Mouse (Mus musculus) lung, embryonic 15.5 days (tissue): Measurements from ENCODE around the gene Fam129a. TPM values are rescaled to one million over a fixed set of nuclear protein-coding genes. Genes with fewer than 3 reads are reported as not detected.

Experiments used
- ATAC-seq: fragments of 200-750 bp; cut with Nextera tagmentation; 2 replicates; pipeline ENCODE4 v1.8.0; 2017; ENCODE audit warnings: moderate number of reproducible peaks, borderline replicate concordance; ENCODE audit not compliant: low FRiP score, low TSS enrichment; ENCODE audit errors: extremely low read depth
- H3K27ac ChIP-seq: fragments of 300-500 bp; sonication (generic); 2 replicates; pipeline ENCODE4 v1.5.1; 2015; ENCODE audit warnings: moderate library complexity, mild to moderate bottlenecking, inconsistent platforms
- H3K27me3 ChIP-seq: fragments of 300-500 bp; sonication (generic); 2 replicates; pipeline ENCODE4 v1.6.1; 2015; ENCODE audit warnings: inconsistent platforms
- H3K36me3 ChIP-seq: fragments of 300-500 bp; sonication (generic); 2 replicates; pipeline ENCODE4 v1.6.1; 2015; ENCODE audit warnings: inconsistent platforms
- H3K4me1 ChIP-seq: fragments of 300-500 bp; sonication (generic); 2 replicates; pipeline ENCODE4 v1.6.1; 2015; ENCODE audit warnings: inconsistent platforms
- H3K4me2 ChIP-seq: fragments of 300-500 bp; sonication (generic); 2 replicates; pipeline ENCODE4 v1.6.1; 2015; ENCODE audit warnings: inconsistent platforms, mild to moderate bottlenecking, moderate library complexity
- H3K4me3 ChIP-seq: fragments of 300-500 bp; sonication (generic); 2 replicates; pipeline ENCODE4 v1.5.1; 2015; ENCODE audit warnings: mild to moderate bottlenecking, inconsistent platforms
- H3K9ac ChIP-seq: fragments of 300-500 bp; sonication (generic); 2 replicates; pipeline ENCODE4 v1.6.1; 2015; ENCODE audit warnings: inconsistent platforms
- H3K9me3 ChIP-seq: fragments of 300-500 bp; sonication (generic); 2 replicates; pipeline ENCODE4 v1.6.1; 2016; ENCODE audit warnings: inconsistent platforms
- WGBS: fragments of 180-500 bp; shearing (Covaris S2); methylation state at CpG from one replicate; pipeline ENCODE4 v1.1.7; 2015; 5-methylcytosine and 5-hydroxymethylcytosine counted together
- polyA plus RNA-seq: library from polyadenylated mRNA; unstranded; fragments of >200 nt; fragmentation: Nextera tagmentation; extraction: Ambion mirVana; gene quantifications from 2 replicates; pipeline ENCODE4 v1.2.1, GENCODE M21; 2015

Fam129a gene
- polyA plus RNA-seq, 1 experiment from 2014 or later, result 10.4 TPM

GRCm38 (mm10) chr1:151564377-151564776 lies 6.6 kb upstream of the Fam129a start:
- H3K4me2 ChIP-seq, result no peak overlapping the region
- no peaks in the 10 kb centered on the region for H3K9me3 ChIP-seq
- no peaks in the 10 kb centered on the region for H3K4me1 ChIP-seq
- H3K27me3 ChIP-seq, result no peaks in the 10 kb centered on the region
- H3K9ac ChIP-seq, result no peak overlapping the region
- H3K4me3 ChIP-seq, result no peak overlapping the region
- no peak overlapping the region for H3K27ac ChIP-seq
- H3K36me3 ChIP-seq, result no peaks in the 10 kb centered on the region
- WGBS, result 11% methylated on average over 12 of the region's 12 CpGs
- no peak for ATAC-seq

DNA sequence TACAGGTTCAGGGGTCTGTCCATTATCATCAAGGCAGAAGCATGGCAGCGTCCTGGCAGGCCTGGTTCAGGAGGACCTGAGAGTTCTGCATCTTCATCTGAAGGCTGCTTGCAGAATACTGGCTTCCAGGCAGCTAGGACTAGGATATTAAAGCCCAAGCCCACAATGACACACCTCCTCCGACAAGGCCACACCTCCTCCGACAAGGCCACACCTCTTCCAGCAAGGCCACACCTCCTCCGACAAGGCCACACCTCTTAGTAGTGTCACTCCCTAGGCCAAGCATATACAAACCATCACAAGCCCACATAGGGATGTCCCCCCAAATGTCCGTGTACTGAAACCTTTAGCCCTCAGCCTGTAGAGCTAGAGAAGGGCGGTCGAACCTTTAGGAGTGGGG lies 2.3 kb upstream of the Fam129a start:
- no peak for ATAC-seq
- Histone ChIP-seq H3K27me3 (peaks cover 20% of the 10 kb centered on the region; the same call in 1 of the 2 replicates), H3K9me3 (no peaks in the 10 kb centered on the region), H3K4me2 (no peak overlapping the region), H3K9ac (no peak overlapping the region), H3K27ac (no peak overlapping the region), H3K4me3 (no peak overlapping the region), H3K36me3 (no peaks in the 10 kb centered on the region), H3K4me1 (peaks cover 18% of the 10 kb centered on the region)
- 72% methylated on average over 7 of the region's 7 CpGs for WGBS

DNA sequence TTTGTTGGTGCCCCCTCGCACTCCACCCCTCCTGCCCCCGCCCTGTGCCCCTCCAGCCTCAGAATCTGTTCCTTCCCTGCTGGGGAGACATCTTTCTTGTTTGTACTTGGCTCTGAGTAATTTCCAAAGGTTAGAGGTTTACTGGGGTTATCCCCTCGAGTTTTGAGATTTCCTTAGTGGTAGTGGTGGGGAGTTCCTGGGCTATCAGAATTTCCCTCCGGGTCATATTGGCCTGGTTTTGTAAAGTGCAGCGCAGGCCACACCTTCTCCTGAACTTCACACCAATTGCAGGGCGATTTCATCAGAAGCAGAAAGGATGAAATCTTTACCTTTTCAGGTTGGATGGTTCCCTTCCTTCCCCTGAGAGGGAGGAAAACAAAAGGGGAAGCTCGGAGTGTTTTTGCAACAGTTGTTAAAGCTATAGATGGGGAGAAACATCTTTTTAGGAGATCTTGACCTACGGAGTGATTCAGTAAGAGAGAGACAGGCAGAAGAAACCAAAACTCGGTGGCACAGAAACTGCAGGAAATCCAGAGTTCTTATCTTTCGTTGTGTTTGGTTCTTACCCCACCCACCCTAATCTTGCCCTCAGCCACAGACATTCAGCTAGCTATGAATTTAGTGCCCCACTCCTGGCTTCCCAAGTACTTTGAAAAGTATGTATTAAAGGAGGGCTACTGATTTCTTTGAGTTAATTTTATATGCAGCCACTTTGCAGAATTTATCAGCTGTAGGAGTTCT lies 1.0 kb downstream of the Fam129a start:
- ATAC-seq, result no peak
- H3K4me1 ChIP-seq, result peaks cover 18% of the 10 kb centered on the region
- H3K36me3 ChIP-seq, result no peaks in the 10 kb centered on the region
- H3K4me3 ChIP-seq, result peak overlapping the region; percentile 56
- 19% methylated on average over 10 of the region's 10 CpGs for WGBS
- no peaks in the 10 kb centered on the region for H3K9me3 ChIP-seq
- H3K9ac ChIP-seq, result peak overlapping the region; percentile 52; the same call in 1 of the 2 replicates
- H3K27me3 ChIP-seq, result peaks cover 20% of the 10 kb centered on the region; the same call in 1 of the 2 replicates
- H3K27ac ChIP-seq, result 0 out of 2 replicates have a peak overlapping the region, but pooled peaks have one; percentile 5
- H3K4me2 ChIP-seq, result peak overlapping the region; percentile 94

- 76% methylated on average over 7 of the region's 7 CpGs for WGBS
- Histone ChIP-seq H3K4me1 (peaks cover 18% of the 10 kb centered on the region), H3K4me2 (0 out of 2 replicates have a peak overlapping the region, but pooled peaks have one; percentile 94), H3K9me3 (no peaks in the 10 kb centered on the region), H3K27me3 (peaks cover 20% of the 10 kb centered on the region; the same call in 1 of the 2 replicates), H3K9ac (no peak overlapping the region), H3K4me3 (no peak overlapping the region), H3K36me3 (no peaks in the 10 kb centered on the region), H3K27ac (0 out of 2 replicates have a peak overlapping the region, but pooled peaks have one; percentile 5)
- no peak for ATAC-seq
Measured at GRCm38 (mm10) chr1:151572601-151573320, 1.8 kb downstream of the Fam129a start.

DNA sequence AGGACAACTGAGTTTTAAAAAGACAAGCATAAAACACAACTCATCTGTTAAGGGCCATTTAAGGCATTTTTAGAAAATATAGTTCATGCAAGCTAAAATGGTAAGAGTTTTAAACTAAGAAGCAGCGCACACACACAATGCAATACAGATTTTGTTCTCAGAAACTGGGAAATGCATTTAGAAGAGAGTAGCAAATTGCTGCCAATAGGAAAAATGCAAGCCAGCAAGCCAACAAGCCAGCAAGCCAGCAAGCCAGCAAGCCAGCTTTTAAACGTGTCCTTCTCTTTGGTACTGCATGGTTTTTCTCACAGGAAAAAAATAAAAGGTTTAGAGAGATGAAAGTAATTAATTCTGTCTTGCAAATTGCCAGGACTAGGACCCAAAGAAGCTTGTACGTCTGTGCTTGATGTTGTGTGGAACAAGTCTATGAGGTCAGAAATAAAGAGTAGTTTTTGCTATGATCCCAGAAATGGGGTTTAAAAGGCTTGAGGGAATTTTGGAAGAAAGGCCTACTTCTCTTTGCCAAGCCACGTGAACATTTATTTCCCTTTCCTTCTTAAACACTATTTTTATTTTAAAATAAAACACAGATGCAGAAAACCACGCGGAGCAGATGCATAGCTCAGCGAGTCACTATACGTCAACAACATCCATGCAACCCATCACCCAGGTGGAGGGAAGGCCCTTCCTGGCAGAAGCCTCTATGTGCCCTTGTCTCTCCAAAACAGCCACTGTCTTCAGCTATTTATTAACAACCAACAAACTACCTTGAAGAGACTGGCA lies 9.4 kb downstream of the Fam129a start:
- Histone ChIP-seq H3K36me3 (no peaks in the 10 kb centered on the region), H3K4me3 (no peak overlapping the region), H3K9ac (no peak overlapping the region), H3K9me3 (no peaks in the 10 kb centered on the region), H3K27ac (no peak overlapping the region), H3K27me3 (no peaks in the 10 kb centered on the region), H3K4me2 (no peak overlapping the region), H3K4me1 (peaks cover 21% of the 10 kb centered on the region)
- ATAC-seq, result no peak
- 69% methylated on average over 8 of the region's 8 CpGs for WGBS

DNA sequence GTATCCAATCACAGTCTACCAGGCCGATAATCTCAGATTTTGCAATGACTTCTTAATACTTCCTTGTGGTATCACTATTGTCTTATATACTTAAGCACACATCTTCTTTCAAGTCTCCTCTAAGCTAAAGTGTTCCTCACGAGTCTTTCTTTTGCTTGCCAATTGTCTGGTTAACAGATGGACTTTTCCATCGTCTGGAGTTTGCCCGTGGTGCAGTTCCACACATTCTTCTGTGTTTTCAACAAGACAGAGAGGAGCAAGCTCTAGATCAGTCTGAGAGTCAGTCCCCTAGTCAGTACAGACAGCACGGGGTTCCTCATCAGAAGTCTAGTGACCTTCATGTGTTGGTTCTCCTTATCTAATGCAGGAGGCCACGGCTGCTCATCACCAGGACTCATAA lies 10.5 kb downstream of the Fam129a start:
- ATAC-seq, result no peak
- H3K27me3 ChIP-seq, result no peaks in the 10 kb centered on the region
- no peak overlapping the region for H3K27ac ChIP-seq
- H3K9me3 ChIP-seq, result no peaks in the 10 kb centered on the region
- no peaks in the 10 kb centered on the region for H3K36me3 ChIP-seq
- H3K4me1 ChIP-seq, result peaks cover 23% of the 10 kb centered on the region
- no peak overlapping the region for H3K4me2 ChIP-seq
- H3K4me3 ChIP-seq, result no peak overlapping the region
- 67% methylated on average over 6 of the region's 6 CpGs for WGBS
- H3K9ac ChIP-seq, result no peak overlapping the region

DNA sequence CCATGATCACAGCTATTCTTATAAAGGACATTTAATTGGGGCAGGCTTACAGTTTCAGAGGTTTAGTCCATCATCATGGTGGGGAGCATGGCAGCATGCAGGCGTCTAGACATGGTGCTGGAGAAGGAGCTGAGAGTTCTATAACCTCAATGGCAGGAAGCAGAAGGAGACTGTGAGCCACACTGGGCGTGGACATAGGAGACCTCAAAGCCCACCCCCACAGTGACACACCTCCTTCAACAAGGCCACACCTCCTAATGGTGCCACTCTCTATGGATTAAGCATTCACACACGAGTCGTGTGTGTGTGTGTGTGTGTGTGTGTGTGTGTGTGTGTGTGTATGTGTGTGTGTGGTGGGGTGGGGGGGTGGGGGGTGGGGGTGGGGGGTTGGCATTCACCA lies 11.0 kb downstream of the Fam129a start:
- no peak overlapping the region for H3K4me3 ChIP-seq
- H3K9ac ChIP-seq, result no peak overlapping the region
- no peak overlapping the region for H3K27ac ChIP-seq
- H3K27me3 ChIP-seq, result no peaks in the 10 kb centered on the region
- 70% methylated on average over 2 of the region's 4 CpGs for WGBS
- H3K4me2 ChIP-seq, result no peak overlapping the region
- H3K9me3 ChIP-seq, result no peaks in the 10 kb centered on the region
- no peaks in the 10 kb centered on the region for H3K36me3 ChIP-seq
- ATAC-seq, result no peak
- peaks cover 23% of the 10 kb centered on the region for H3K4me1 ChIP-seq

GRCm38 (mm10) chr1:151583457-151584181 lies 12.6 kb downstream of the Fam129a start:
- H3K9ac ChIP-seq, result no peak overlapping the region
- H3K27me3 ChIP-seq, result peaks cover 4% of the 10 kb centered on the region; the same call in 1 of the 2 replicates
- H3K36me3 ChIP-seq, result no peaks in the 10 kb centered on the region
- H3K4me1 ChIP-seq, result peaks cover 23% of the 10 kb centered on the region
- H3K9me3 ChIP-seq, result no peaks in the 10 kb centered on the region
- peak overlapping the region; percentile 81 for H3K27ac ChIP-seq
- 39% methylated on average over 8 of the region's 8 CpGs for whole genome bisulfite sequencing
- H3K4me2 ChIP-seq, result no peak overlapping the region
- H3K4me3 ChIP-seq, result no peak overlapping the region
- peak; percentile 68 for ATAC-seq

GRCm38 (mm10) chr1:151584182-151584471 lies 13.1 kb downstream of the Fam129a start:
- Histone ChIP-seq H3K4me2 (no peak overlapping the region), H3K27ac (no peak overlapping the region), H3K4me1 (peaks cover 23% of the 10 kb centered on the region), H3K9me3 (no peaks in the 10 kb centered on the region), H3K9ac (no peak overlapping the region), H3K4me3 (no peak overlapping the region), H3K27me3 (peaks cover 4% of the 10 kb centered on the region; the same call in 1 of the 2 replicates), H3K36me3 (no peaks in the 10 kb centered on the region)
- peak; percentile 85; the same call in 1 of the 2 replicates for ATAC-seq
- WGBS, result 12% methylated on average over 1 of the region's 1 CpGs

DNA sequence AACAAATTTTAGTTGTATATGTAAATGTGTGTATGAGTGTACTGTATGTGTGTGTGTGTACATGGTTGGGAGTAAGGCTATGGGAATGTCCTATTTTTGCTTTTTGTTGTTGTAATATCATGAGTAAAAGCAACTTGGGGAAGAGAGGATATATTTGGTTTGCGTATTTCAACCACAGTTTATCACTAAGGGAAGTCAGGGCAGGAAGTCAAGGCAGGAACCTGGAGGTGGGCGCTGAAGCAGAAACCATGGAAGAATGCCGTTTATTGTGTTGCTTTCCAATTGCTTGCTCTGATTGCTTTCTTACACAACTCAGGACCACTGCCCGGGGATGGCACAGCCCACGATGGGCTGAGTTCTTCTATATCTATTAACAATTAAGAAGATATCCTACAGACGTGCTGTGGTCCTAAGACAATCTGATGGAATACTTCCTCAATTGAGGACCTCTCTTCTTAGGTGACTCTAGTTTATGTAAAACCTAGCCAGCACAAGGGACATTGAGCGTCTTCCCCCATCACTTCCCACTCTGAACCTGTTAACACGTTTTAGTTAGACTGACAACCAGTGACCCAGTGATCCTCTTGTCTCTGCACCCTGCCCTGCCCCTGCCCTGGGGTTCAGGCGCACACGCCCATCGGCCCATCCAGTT lies 13.7 kb downstream of the Fam129a start:
- WGBS, result 58% methylated on average over 11 of the region's 11 CpGs

GRCm38 (mm10) chr1:151585647-151586046 lies 14.7 kb downstream of the Fam129a start:
- H3K27me3 ChIP-seq, result peaks cover 4% of the 10 kb centered on the region; the same call in 1 of the 2 replicates
- H3K27ac ChIP-seq, result no peak overlapping the region
- peaks cover 23% of the 10 kb centered on the region for H3K4me1 ChIP-seq
- H3K4me2 ChIP-seq, result no peak overlapping the region
- H3K36me3 ChIP-seq, result no peaks in the 10 kb centered on the region
- ATAC-seq, result no peak
- H3K9me3 ChIP-seq, result no peaks in the 10 kb centered on the region
- no peak overlapping the region for H3K4me3 ChIP-seq
- no peak overlapping the region for H3K9ac ChIP-seq
- 82% methylated on average over 4 of the region's 4 CpGs for WGBS

More for the DNA sequence above, 13.7 kb downstream of the Fam129a start:
- Histone ChIP-seq H3K4me3 (no peak overlapping the region), H3K4me2 (no peak overlapping the region), H3K9me3 (no peaks in the 10 kb centered on the region), H3K9ac (no peak overlapping the region), H3K4me1 (peaks cover 23% of the 10 kb centered on the region), H3K27me3 (peaks cover 4% of the 10 kb centered on the region; the same call in 1 of the 2 replicates), H3K27ac (no peak overlapping the region; the same call in 1 of the 2 replicates), H3K36me3 (no peaks in the 10 kb centered on the region)
- ATAC-seq, result no peak
